Mouse (Mus musculus) spleen, adult 2 months (tissue): ENCODE results near the gene Rgs14. TPM values are rescaled to one million over a fixed set of nuclear protein-coding genes. Genes with fewer than 3 reads are reported as not detected.

Experiments used
- DNase-seq, 2 experiments: peaks; one replicate each; pipeline versions ENCODE4 v3.0.0 to v3.0.0-alpha.2; 2012 to 2021; ENCODE audit warnings: low spot score in 2 of 2, low read depth in 1 of 2
- H3K27ac ChIP-seq: fragments of 200-500 bp; 2 replicates; pipeline ENCODE4 v1.5.1; 2012; ENCODE audit warnings: low read length, inconsistent platforms; ENCODE audit not compliant: insufficient read depth
- H3K27me3 ChIP-seq: fragments of 200-500 bp; 2 replicates; pipeline ENCODE4 v1.6.1; 2012; ENCODE audit warnings: mild to moderate bottlenecking, moderate library complexity, low read length, inconsistent platforms; ENCODE audit not compliant: control insufficient read depth, insufficient read depth
- H3K36me3 ChIP-seq: fragments of 200-500 bp; 2 replicates; pipeline ENCODE4 v1.6.1; 2012; ENCODE audit warnings: mild to moderate bottlenecking, low read length, inconsistent platforms; ENCODE audit not compliant: control insufficient read depth, insufficient read depth
- H3K4me1 ChIP-seq: fragments of 200-500 bp; 2 replicates; pipeline ENCODE4 v1.6.1; 2011; ENCODE audit warnings: inconsistent platforms; ENCODE audit not compliant: control insufficient read depth, insufficient read depth, insufficient read length
- H3K4me3 ChIP-seq: fragments of 200-500 bp; 2 replicates; pipeline ENCODE4 v1.5.1; 2011; ENCODE audit warnings: mild to moderate bottlenecking, inconsistent platforms; ENCODE audit not compliant: insufficient read depth, insufficient read length; ENCODE audit errors: extremely low read depth
- CTCF ChIP-seq: fragments of 200-500 bp; IDR thresholded peaks from 2 replicates; pipeline ENCODE4 v1.5.1; 2011; ENCODE audit warnings: mild to moderate bottlenecking, inconsistent platforms; ENCODE audit not compliant: insufficient read depth, insufficient read length, insufficient replicate concordance; ENCODE audit errors: extremely low read depth
- POLR2A ChIP-seq: fragments of 200-500 bp; IDR thresholded peaks from 2 replicates; pipeline ENCODE4 v1.6.1; 2011; ENCODE audit warnings: low read depth, low read length, inconsistent platforms
- WGBS: fragments of 180-500 bp; shearing (Covaris S2); methylation state at CpG from one replicate; pipeline ENCODE4 v1.1.7; 2018; 5-methylcytosine and 5-hydroxymethylcytosine counted together
- polyA plus RNA-seq: library from polyadenylated mRNA; depleted of rRNA; stranded (reverse); fragments of >200 nt; gene quantifications from 2 replicates; pipeline ENCODE4 v1.2.3, GENCODE M21; 2012

Gene Rgs14
- polyA plus RNA-seq, 1 experiment, result 54.7 TPM

DNA sequence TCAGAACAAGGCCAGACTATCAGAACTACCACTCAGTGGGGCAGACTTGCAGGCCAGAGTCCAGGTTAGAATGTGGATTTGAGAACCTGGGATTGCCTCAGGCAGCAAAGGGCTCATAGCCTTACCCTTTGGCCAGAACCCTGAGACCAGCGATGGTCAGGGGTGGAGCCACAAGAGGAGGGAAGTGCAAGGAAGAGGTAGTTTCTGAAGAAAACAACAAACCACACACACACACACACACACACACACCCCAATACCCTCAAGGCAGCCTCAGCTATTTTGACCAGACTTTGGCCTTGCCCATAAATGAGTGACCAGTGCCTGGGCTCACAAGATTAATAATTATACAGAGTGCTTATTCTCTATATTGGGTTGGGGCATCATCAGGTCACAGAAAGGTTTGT is 22.1 kb downstream of the Rgs14 start:
- Histone ChIP-seq H3K27me3 (no peaks in the 10 kb centered on the region), H3K36me3 (no peaks in the 10 kb centered on the region), H3K4me3 (no peak overlapping the region), H3K4me1 (0 out of 2 replicates have a peak, but pooled peaks cover 2% of the 10 kb centered on the region), H3K27ac (no peak overlapping the region)
- DNase-seq, result no peak
- TF ChIP-seq POLR2A (no peak), CTCF (no peak)
- 64% methylated on average over 1 of the region's 1 CpGs for WGBS

DNA sequence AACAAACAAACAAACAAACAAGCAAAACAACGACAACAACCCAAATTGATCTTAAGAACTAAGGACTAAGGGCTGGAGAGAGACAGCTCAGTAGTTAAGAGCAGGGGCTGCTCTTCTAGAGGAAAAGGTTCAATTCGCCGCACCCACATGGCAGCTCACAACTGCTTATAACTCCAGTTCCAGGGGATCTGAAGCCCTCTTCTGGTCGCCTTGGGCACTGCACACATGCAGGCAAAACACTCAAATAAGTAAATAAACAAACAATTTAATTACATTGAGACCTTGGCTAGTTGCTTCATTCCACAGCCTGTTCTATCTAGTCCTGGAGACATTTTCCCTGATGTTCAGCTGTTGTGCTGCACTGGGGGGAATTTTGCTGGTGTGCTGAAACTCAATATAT is 23.4 kb downstream of the Rgs14 start:
- no peaks in the 10 kb centered on the region for H3K36me3 ChIP-seq
- H3K27ac ChIP-seq, result no peak overlapping the region
- H3K4me1 ChIP-seq, result 0 out of 2 replicates have a peak, but pooled peaks cover 2% of the 10 kb centered on the region
- WGBS, result 79% methylated on average over 4 of the region's 4 CpGs
- DNase-seq, result no peak
- no peaks in the 10 kb centered on the region for H3K27me3 ChIP-seq
- no peak overlapping the region for H3K4me3 ChIP-seq
- TF ChIP-seq POLR2A, result no peak
- TF ChIP-seq CTCF, result peak; percentile 8; the same call in 1 of the 2 replicates

DNA sequence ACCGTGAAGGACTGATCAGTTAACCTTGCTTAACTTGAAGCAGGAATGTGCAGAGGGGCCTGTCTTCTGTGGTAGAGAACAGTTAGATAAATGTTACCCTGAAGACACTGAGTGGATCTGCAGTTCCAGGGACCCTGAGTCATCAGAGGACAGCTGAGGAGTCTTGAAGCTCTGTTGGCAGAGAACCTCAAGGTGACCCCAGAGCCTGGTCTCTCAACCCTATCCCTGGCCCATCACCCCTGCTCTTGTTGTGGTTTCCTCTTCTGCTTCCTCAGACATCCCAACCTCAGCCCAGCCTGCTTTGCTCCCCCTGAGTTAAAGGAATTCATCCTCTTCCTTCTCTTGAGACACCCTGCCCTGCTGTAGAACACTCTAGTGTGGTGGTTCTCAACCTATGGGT is 28.6 kb downstream of the Rgs14 start, which contains the start of gene Slc34a1:
Gene Slc34a1, plus strand, starts transcription at position 100 of the 400 bp plus-strand sequence.
- H3K27ac ChIP-seq, result no peak within 1 kb of the TSS
- TF ChIP-seq POLR2A (no peak), CTCF (no peak)
- 48% methylated on average over 1 of the region's 1 CpGs for WGBS
- no peaks in the 10 kb centered on the region for H3K36me3 ChIP-seq
- H3K4me3 ChIP-seq, result no peak within 1 kb of the TSS
- no peaks in the 10 kb centered on the region for H3K27me3 ChIP-seq
- H3K4me1 ChIP-seq, result no peaks in the 10 kb centered on the region
- DNase-seq, result no peak

DNA sequence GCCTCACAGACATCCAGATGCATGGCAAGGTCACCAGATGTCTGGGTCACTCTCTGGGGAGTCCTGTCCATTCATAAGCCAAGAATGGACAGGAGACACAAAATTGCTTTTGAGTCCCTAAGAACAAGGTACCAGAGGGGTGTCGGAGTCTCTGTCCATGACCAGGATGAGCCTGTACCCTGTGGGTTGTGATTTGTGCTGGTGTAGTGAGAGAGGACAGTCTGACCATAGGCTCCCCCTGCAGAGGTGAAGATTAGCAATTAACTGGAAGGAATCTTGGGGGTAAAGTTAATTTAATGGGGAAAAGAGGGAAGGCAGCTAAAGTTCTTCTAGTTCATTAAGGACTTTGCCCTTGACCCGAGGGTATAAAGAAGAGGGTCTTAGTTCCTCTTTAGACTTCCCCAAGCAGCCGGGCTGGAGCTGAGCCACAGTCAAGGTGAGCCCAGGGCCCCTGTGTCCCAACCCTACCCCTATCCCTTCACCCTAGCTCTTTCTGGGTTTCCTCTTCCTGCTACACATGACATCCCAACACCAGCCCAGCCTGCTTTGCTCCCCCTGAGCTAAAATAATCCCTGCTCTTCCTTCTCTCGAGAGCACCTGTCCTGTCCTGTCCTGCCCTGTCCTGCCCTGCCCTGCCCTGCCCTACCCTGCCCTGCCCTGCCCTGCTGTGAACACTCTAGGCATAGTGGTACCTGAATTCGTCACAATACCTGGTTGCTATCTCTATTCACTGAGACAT is 29.9 kb downstream of the Rgs14 start:
- WGBS, result 35% methylated on average over 5 of the region's 5 CpGs
- Histone ChIP-seq H3K27me3 (no peaks in the 10 kb centered on the region), H3K27ac (no peak overlapping the region), H3K4me1 (no peaks in the 10 kb centered on the region), H3K36me3 (no peaks in the 10 kb centered on the region), H3K4me3 (no peak overlapping the region)
- DNase-seq, result no peak
- TF ChIP-seq POLR2A, result no peak

DNA sequence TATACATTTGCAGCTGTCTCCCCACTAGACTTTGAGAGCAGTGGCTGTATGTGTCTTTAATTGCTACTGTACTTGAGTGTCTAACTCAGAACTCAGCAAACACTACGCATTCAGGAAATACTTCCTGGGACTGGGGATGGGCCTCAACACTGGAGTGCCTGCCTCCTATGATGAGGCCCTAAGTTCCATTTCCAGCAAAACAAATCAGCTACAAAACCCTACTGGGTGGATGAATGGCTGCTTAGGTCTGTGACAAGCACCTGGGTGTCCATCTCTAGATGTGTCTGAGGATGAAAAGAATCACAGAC is 30.5 kb downstream of the Rgs14 start:
- no peaks in the 10 kb centered on the region for H3K4me1 ChIP-seq
- no peaks in the 10 kb centered on the region for H3K27me3 ChIP-seq
- DNase-seq, result no peak
- TF ChIP-seq POLR2A, result no peak
- no peak for TF ChIP-seq CTCF
- 69% methylated on average over 1 of the region's 1 CpGs for WGBS
- no peak overlapping the region for H3K4me3 ChIP-seq
- H3K36me3 ChIP-seq, result no peaks in the 10 kb centered on the region
- H3K27ac ChIP-seq, result no peak overlapping the region

DNA sequence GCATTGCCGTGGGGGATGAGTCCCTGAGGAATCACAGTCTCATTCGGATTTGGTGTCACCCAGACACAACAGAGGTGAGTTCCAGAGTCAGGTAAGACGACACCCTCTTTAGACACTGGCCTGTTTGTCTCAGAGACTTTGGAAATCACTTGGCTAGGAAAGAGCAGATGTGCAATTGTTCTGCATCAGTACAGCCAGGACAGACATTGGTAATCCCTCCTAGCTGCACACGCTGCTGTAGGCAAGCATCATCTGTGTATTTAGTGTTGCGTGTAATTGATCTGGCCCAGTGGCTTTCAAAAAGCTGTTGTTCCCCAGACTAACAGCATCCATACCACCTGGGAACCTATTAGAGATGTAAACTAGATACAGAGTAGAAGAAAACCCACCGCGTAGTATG is 33.7 kb downstream of the Rgs14 start:
- DNase-seq, result no peak
- H3K4me1 ChIP-seq, result peaks cover 6% of the 10 kb centered on the region; the same call in 1 of the 2 replicates
- 75% methylated on average over 7 of the region's 7 CpGs for WGBS
- no peaks in the 10 kb centered on the region for H3K36me3 ChIP-seq
- H3K27me3 ChIP-seq, result no peaks in the 10 kb centered on the region
- no peak overlapping the region for H3K27ac ChIP-seq
- no peak overlapping the region for H3K4me3 ChIP-seq
- TF ChIP-seq CTCF (no peak), POLR2A (no peak)

DNA sequence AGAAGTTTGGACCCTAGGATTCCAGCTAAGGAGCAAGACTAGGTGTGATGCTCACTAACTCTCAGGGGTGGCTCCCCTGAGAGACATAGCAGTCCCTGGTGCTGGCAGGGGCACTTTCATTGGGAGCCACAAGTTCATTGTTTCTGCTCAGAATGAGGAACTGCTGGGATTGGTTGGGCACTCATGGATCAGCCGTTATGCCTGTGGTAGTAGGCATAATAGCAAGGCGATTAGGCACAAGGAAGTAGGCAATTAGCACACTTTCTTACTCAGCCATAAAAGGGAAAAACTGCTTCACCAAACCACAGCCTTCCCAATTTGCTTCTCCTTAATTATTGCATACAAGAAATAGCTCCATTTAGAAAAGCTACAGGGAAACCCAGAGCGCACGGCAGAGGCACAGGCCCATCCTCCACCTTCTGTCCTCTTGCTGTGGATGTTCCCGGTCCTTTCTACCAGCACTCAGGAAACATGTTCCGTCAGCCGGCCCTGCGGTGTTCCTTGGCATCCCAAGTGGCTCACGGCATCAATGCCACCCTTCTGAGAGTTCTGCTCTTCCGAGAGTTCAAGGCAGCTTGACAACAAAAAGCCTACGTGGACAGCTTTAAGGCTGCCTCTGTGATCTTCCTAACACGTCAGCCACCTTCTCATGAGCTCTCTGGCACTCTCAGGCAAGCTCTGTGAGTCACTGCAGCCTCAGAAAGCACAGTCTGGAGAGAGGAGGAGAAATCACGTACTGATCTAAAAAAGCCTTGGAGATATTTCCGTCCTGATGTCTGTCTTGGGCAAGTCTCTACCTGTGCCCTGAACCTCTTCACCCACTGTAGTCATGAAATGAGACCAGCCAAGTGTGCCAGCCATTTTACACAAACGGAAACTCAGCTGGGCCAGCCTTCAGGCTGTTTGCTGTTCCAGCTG is 34.7 kb downstream of the Rgs14 start:
- Histone ChIP-seq H3K36me3 (no peaks in the 10 kb centered on the region), H3K4me3 (no peak overlapping the region), H3K27ac (no peak overlapping the region), H3K4me1 (peaks cover 6% of the 10 kb centered on the region; the same call in 1 of the 2 replicates), H3K27me3 (no peaks in the 10 kb centered on the region)
- TF ChIP-seq CTCF, result no peak
- no peak for TF ChIP-seq POLR2A
- WGBS, result 60% methylated on average over 15 of the region's 15 CpGs
- no peak for DNase-seq
